In the genomic region with DNA sequence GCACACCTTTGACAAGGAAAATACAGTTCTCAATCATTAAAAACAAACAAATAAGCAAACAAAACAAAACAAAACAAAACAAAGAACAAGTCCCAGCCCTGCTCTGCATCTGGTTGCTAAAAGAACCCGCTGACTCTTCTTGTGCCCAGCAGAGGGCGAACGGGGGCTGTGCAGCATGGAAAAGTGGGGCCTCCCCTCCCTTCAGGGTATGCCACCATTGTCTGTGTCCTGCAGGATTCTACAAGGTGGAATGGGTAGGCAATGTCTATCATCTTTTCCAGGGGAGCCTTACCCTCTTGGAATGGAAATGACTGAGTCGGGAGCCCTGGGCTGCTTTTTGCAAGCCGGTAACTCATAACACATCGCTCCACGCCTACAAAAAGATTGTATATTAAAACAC, we compare ENCODE assay signal across 8 mouse cellular contexts. TPM values are rescaled to one million over a fixed set of nuclear protein-coding genes. Genes with fewer than 3 reads are reported as not detected.
DNase-seq lines count a peak whose midpoint lies in the region; ATAC-seq and TF ChIP-seq lines count a peak whose summit lies in the region.

No protein-coding gene starts in this region.

- H3K4me2 ChIP-seq in midbrain, embryonic 15.5 days, result no peak overlapping the region
- H3K4me2 ChIP-seq in hindbrain, embryonic 11.5 days (replicated peaks; ENCODE audit: low read depth, low read length), result no peak overlapping the region

- H3K9me3 ChIP-seq in midbrain, embryonic 10.5 days (replicated peaks), result no peaks in the 10 kb centered on the region
- H3K9me3 ChIP-seq in midbrain, embryonic 15.5 days, result no peaks in the 10 kb centered on the region
- no peaks in the 10 kb centered on the region for H3K9me3 ChIP-seq in hindbrain, embryonic 11.5 days (ENCODE audit: control insufficient read depth, low read length)

- DNase-seq in frontal cortex, postnatal 14 days (ENCODE audit: low spot score in 2 of 2), result no peak
- DNase-seq in midbrain, embryonic 10.5 days (ENCODE audit: low spot score), result peak; percentile 50
- peak; percentile 35 for DNase-seq in brain, adult 2 months (ENCODE audit: low read depth, low spot score)
- DNase-seq in hindbrain, embryonic 11.5 days (ENCODE audit: low spot score), result peak; percentile 64

- H3K27me3 ChIP-seq in midbrain, embryonic 10.5 days (ENCODE audit: low read depth, poor library complexity, severe bottlenecking), result no peaks in the 10 kb centered on the region
- no peaks in the 10 kb centered on the region for H3K27me3 ChIP-seq in midbrain, embryonic 15.5 days (replicated peaks)
- H3K27me3 ChIP-seq in hindbrain, embryonic 11.5 days (ENCODE audit: control insufficient read depth, insufficient read depth, low read length), result no peaks in the 10 kb centered on the region

- TF ChIP-seq POLR2A in olfactory bulb, adult 2 months (IDR thresholded peaks at IDR 0.05; ENCODE audit: insufficient read depth, low read depth, low read length), result no peak

- H3K4me3 ChIP-seq in midbrain, embryonic 10.5 days, result no peak overlapping the region
- H3K4me3 ChIP-seq in midbrain, embryonic 15.5 days, result no peak overlapping the region
- H3K4me3 ChIP-seq in hindbrain, embryonic 11.5 days (ENCODE audit: low read depth, low read length), result no peak overlapping the region
- no peak overlapping the region for H3K4me3 ChIP-seq in olfactory bulb, adult 2 months (ENCODE audit: insufficient read depth, low read depth, low read length)

- peak; percentile 45; the same call in 1 of the 2 replicates for TF ChIP-seq CTCF in olfactory bulb, adult 2 months (IDR thresholded peaks at IDR 0.05; ENCODE audit: insufficient read depth, low read depth, low read length)

- WGBS in midbrain, embryonic 10.5 days, result 61% methylated on average over 7 of the region's 7 CpGs
- 59% methylated on average over 7 of the region's 7 CpGs for WGBS in midbrain, embryonic 15.5 days
- WGBS in hindbrain, embryonic 11.5 days, result 67% methylated on average over 7 of the region's 7 CpGs
- 61% methylated on average over 7 of the region's 7 CpGs for whole genome bisulfite sequencing in olfactory bulb, adult 2 months

- H3K27ac ChIP-seq in midbrain, embryonic 10.5 days (replicated peaks), result no peak overlapping the region
- H3K27ac ChIP-seq in midbrain, embryonic 15.5 days, result no peak overlapping the region
- H3K27ac ChIP-seq in hindbrain, embryonic 11.5 days (ENCODE audit: low read depth, low read length), result no peak overlapping the region
- H3K27ac ChIP-seq in olfactory bulb, adult 2 months (ENCODE audit: insufficient read depth, low read depth, low read length), result no peak overlapping the region

- peak; percentile 83 for ATAC-seq in frontal cortex, adult (ENCODE audit: low TSS enrichment)
- ATAC-seq in midbrain, embryonic 15.5 days (replicated peaks), result no peak; the same call in 1 of the 2 replicates
- ATAC-seq in hindbrain, embryonic 11.5 days (ENCODE audit: low FRiP score), result no peak
- no peak for ATAC-seq in inflammation-experienced regulatory T-cells, adult 6 months

- no peaks in the 10 kb centered on the region for H3K36me3 ChIP-seq in midbrain, embryonic 10.5 days
- H3K36me3 ChIP-seq in midbrain, embryonic 15.5 days (replicated peaks), result no peaks in the 10 kb centered on the region
- no peaks in the 10 kb centered on the region for H3K36me3 ChIP-seq in hindbrain, embryonic 11.5 days (ENCODE audit: control insufficient read depth, insufficient read depth, low read length)

- H3K9ac ChIP-seq in midbrain, embryonic 15.5 days, result no peak overlapping the region
- no peak overlapping the region for H3K9ac ChIP-seq in hindbrain, embryonic 11.5 days (ENCODE audit: low read depth, low read length)

- peaks cover 9% of the 10 kb centered on the region for H3K4me1 ChIP-seq in midbrain, embryonic 10.5 days
- no peaks in the 10 kb centered on the region for H3K4me1 ChIP-seq in midbrain, embryonic 15.5 days
- H3K4me1 ChIP-seq in hindbrain, embryonic 11.5 days (replicated peaks; ENCODE audit: control insufficient read depth, insufficient read depth, low read length), result no peaks in the 10 kb centered on the region
- H3K4me1 ChIP-seq in olfactory bulb, adult 2 months (ENCODE audit: control insufficient read depth, insufficient read depth, low read length), result no peaks in the 10 kb centered on the region

RNA-seq across cellular contexts. Expression of a gene that starts 13.4 kb away (rescaled TPM):
- 42.5 and 45.7 TPM in 2 replicates for polyA plus RNA-seq in midbrain, embryonic 10.5 days (2016; fragmentation: Nextera tagmentation; extraction: Ambion mirVana)
- 21.6 and 21.9 TPM in 2 replicates for polyA plus RNA-seq in midbrain, embryonic 15.5 days (2015; fragmentation: Nextera tagmentation; extraction: Ambion mirVana)
- 38.3 and 40.7 TPM in 2 replicates for polyA plus RNA-seq in hindbrain, embryonic 11.5 days (2014; fragmentation: Nextera tagmentation; extraction: Ambion mirVana)
- polyA plus RNA-seq in olfactory bulb, adult 2 months (2012; ENCODE audit: insufficient read depth, insufficient read length, low replicate concordance, missing spikeins), result not detected in 2 replicates
- polyA plus RNA-seq in inflammation-experienced regulatory T-cells, adult 6 months (2017; shearing (Covaris generic)), result 10 to 100 TPM; 37.0 to 38.5 (median 37.3) TPM

RNA-seq across cellular contexts. Expression of a gene that starts 41.8 kb away (rescaled TPM):
- polyA plus RNA-seq in midbrain, embryonic 10.5 days (2016; fragmentation: Nextera tagmentation; extraction: Ambion mirVana), result 65.6 and 82.0 TPM in 2 replicates
- polyA plus RNA-seq in midbrain, embryonic 15.5 days (2015; fragmentation: Nextera tagmentation; extraction: Ambion mirVana), result 34.7 and 36.2 TPM in 2 replicates
- polyA plus RNA-seq in hindbrain, embryonic 11.5 days (2014; fragmentation: Nextera tagmentation; extraction: Ambion mirVana), result 94.8 and 98.9 TPM in 2 replicates
- polyA plus RNA-seq in olfactory bulb, adult 2 months (2012; ENCODE audit: insufficient read depth, insufficient read length, low replicate concordance, missing spikeins), result not detected in 2 replicates
- 1 to 10 TPM in 2 of 3 experiments, under 1 TPM in 1; 0.25 to 2.8 (median 2.2) TPM for polyA plus RNA-seq in inflammation-experienced regulatory T-cells, adult 6 months (2017; shearing (Covaris generic))

RNA-seq across cellular contexts. Expression of a gene that starts 54.4 kb away (rescaled TPM):
- polyA plus RNA-seq in midbrain, embryonic 10.5 days (2016; fragmentation: Nextera tagmentation; extraction: Ambion mirVana), result 1.3 and 2.2 TPM in 2 replicates
- 1.4 and 1.7 TPM in 2 replicates for polyA plus RNA-seq in midbrain, embryonic 15.5 days (2015; fragmentation: Nextera tagmentation; extraction: Ambion mirVana)
- polyA plus RNA-seq in hindbrain, embryonic 11.5 days (2014; fragmentation: Nextera tagmentation; extraction: Ambion mirVana), result 1.4 and 2.7 TPM in 2 replicates
- not detected in 2 replicates for polyA plus RNA-seq in olfactory bulb, adult 2 months (2012; ENCODE audit: insufficient read depth, insufficient read length, low replicate concordance, missing spikeins)
- polyA plus RNA-seq in inflammation-experienced regulatory T-cells, adult 6 months (2017; shearing (Covaris generic)), result 10 to 100 TPM; 19.2 to 28.4 (median 20.6) TPM

Comparison
In these comparisons a context has a peak if more than half of its experiments do, and no peak if none do; other contexts are left out.
1. DNase-seq: peak in midbrain, embryonic 10.5 days (single experiment), brain, adult 2 months (single experiment) and hindbrain, embryonic 11.5 days (single experiment); none in frontal cortex, postnatal 14 days (0 of 2).